Mouse (Mus musculus): ENCODE data around the gene Anapc15. TPM values are rescaled to one million over a fixed set of nuclear protein-coding genes. Genes with fewer than 3 reads are reported as not detected.

Gene Anapc15
- polyA plus RNA-seq, 1 experiment: 42.6 TPM

Other genes starting within 250 kb of the Anapc15 start
- 64.8 and 84.9 TPM in 2 replicates for gene Clpb, start 200.1 kb upstream of the Anapc15 start, polyA plus RNA-seq (2012; rRNA removed)
- gene Phox2a, start 45.4 kb upstream of the Anapc15 start, polyA plus RNA-seq (2012; rRNA removed): 0.20 TPM in 1 of 2 replicates, not detected in the other
- gene Inppl1, start 25.5 kb upstream of the Anapc15 start, polyA plus RNA-seq (2012; rRNA removed): 62.1 and 81.3 TPM in 2 replicates
- gene Folr2, start 6.5 kb upstream of the Anapc15 start, polyA plus RNA-seq (2012; rRNA removed): 11.2 and 11.7 TPM in 2 replicates
- gene Folr1, start 7.1 kb downstream of the Anapc15 start, polyA plus RNA-seq (2012; rRNA removed): 942 and 1,044 TPM in 2 replicates
- 255 and 267 TPM in 2 replicates for gene Lamtor1, start 42.2 kb downstream of the Anapc15 start, polyA plus RNA-seq (2012; rRNA removed)
- 0.09 and 0.14 TPM in 2 replicates for gene Tomt, start 42.6 kb downstream of the Anapc15 start, polyA plus RNA-seq (2012; rRNA removed)
- gene Lrrc51, start 70.2 kb downstream of the Anapc15 start, polyA plus RNA-seq (2012; rRNA removed): 19.6 and 21.6 TPM in 2 replicates
- gene Numa1, start 70.4 kb downstream of the Anapc15 start, polyA plus RNA-seq (2012; rRNA removed): 71.8 and 77.5 TPM in 2 replicates
- 18.9 and 22.9 TPM in 2 replicates for gene Il18bp, start 155.0 kb downstream of the Anapc15 start, polyA plus RNA-seq (2012; rRNA removed)
- gene Rnf121, start 201.8 kb downstream of the Anapc15 start, polyA plus RNA-seq (2012; rRNA removed): 42.7 and 43.8 TPM in 2 replicates
- gene Xndc1, start 201.8 kb downstream of the Anapc15 start, polyA plus RNA-seq (2012; rRNA removed): 12.3 and 13.2 TPM in 2 replicates
- gene Xntrpc, start 202.0 kb downstream of the Anapc15 start, polyA plus RNA-seq (2012; rRNA removed): 1.8 and 2.5 TPM in 2 replicates
- gene Trpc2, start 219.4 kb downstream of the Anapc15 start, polyA plus RNA-seq (2012; rRNA removed): not detected in 2 replicates
- gene Art1, start 238.0 kb downstream of the Anapc15 start, polyA plus RNA-seq (2012; rRNA removed): 0.08 and 3.8 TPM in 2 replicates
- gene Art5, start 245.8 kb downstream of the Anapc15 start, polyA plus RNA-seq (2012; rRNA removed): 0.15 and 0.33 TPM in 2 replicates

Data from kidney, adult 2 months (tissue).